Mouse (Mus musculus) liver, embryonic 11.5 days (tissue): ENCODE results near the gene Galnt10. TPM values are rescaled to one million over a fixed set of nuclear protein-coding genes. Genes with fewer than 3 reads are reported as not detected.

Experiments
- ATAC-seq: fragments of 200-750 bp; cut with Nextera tagmentation; replicated peaks from 2 replicates; pipeline ENCODE4 v1.8.0; 2017; ENCODE audit warnings: moderate number of reproducible peaks, mild to moderate bottlenecking, moderate TSS enrichment, moderate library complexity; ENCODE audit not compliant: low FRiP score
- DNase-seq: peaks from one replicate; pipeline ENCODE4 v3.0.0-alpha.2; 2017; ENCODE audit warnings: low spot score
- H3K27ac ChIP-seq: fragments of 300-500 bp; sonication (generic); 2 replicates; pipeline ENCODE4 v1.5.1; 2014; ENCODE audit warnings: mild to moderate bottlenecking, low read depth, low read length, control low read depth
- H3K27me3 ChIP-seq: fragments of 300-500 bp; sonication (generic); replicated peaks from 2 replicates; pipeline ENCODE4 v1.6.1; 2014; ENCODE audit warnings: low read length, mixed read lengths; ENCODE audit not compliant: control insufficient read depth, insufficient read depth
- H3K36me3 ChIP-seq: fragments of 300-500 bp; sonication (generic); 2 replicates; pipeline ENCODE4 v1.6.1; 2014; ENCODE audit warnings: mild to moderate bottlenecking, low read length, moderate library complexity, mixed read lengths; ENCODE audit not compliant: control insufficient read depth, insufficient read depth
- H3K4me1 ChIP-seq: fragments of 300-500 bp; sonication (generic); replicated peaks from 2 replicates; pipeline ENCODE4 v1.6.1; 2014; ENCODE audit warnings: low read length, mixed read lengths; ENCODE audit not compliant: control insufficient read depth, insufficient read depth
- H3K4me2 ChIP-seq: fragments of 300-500 bp; sonication (generic); 2 replicates; pipeline ENCODE4 v1.6.1; 2014; ENCODE audit warnings: mild to moderate bottlenecking, control low read depth, moderate library complexity
- H3K4me3 ChIP-seq: fragments of 300-500 bp; sonication (generic); 2 replicates; pipeline ENCODE4 v1.5.1; 2014; ENCODE audit warnings: low read depth, low read length, control low read depth
- H3K9ac ChIP-seq: fragments of 300-500 bp; sonication (generic); 2 replicates; pipeline ENCODE4 v1.6.1; 2014; ENCODE audit warnings: low read depth, low read length, control low read depth
- H3K9me3 ChIP-seq: fragments of 300-500 bp; sonication (generic); 2 replicates; pipeline ENCODE4 v1.6.1; 2016; ENCODE audit warnings: low read length, inconsistent platforms, mixed read lengths; ENCODE audit not compliant: control insufficient read depth
- WGBS: fragments of 180-500 bp; shearing (Covaris S2); extraction: QIAGEN DNeasy Blood & Tissue Kit; methylation state at CpG from one replicate; pipeline ENCODE4 v1.1.7; 2014; 5-methylcytosine and 5-hydroxymethylcytosine counted together
- polyA plus RNA-seq: library from polyadenylated mRNA; unstranded; fragments of >200 nt; fragmentation: Nextera tagmentation; extraction: Ambion mirVana; gene quantifications from 2 replicates; pipeline ENCODE4 v1.2.1, GENCODE M21; 2014

Gene Galnt10
- polyA plus RNA-seq, 1 experiment from 2014 or later, result 17.5 TPM

DNA sequence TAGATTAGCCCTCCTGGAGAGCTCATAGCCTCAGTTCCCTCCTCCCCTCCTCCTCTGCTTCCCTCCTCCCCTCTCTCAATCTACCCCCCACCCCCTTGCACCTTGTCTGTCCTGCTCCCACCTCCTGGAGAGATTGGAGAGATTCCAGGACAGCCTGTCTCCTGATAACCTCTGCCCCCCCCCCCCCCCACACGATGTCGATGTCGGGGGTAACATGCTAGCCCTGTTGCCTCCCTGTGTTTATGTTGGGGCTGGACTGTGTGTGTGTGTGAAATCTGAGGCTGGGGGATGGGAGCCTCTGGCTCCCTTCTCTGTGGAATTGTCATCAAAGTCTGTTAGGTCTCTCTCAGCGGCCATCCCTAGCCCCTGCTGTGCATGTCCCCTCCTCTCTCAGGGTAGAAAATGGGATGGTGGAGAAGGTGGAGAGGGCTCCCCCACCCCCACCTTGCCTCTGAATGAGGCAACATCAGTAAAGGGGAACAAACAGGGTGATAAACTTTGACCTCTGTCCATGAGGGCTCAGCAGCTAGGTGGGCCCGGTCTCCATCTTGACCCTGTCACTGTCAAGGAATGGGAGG lies 26.0 kb downstream of the Galnt10 start:
- no peaks in the 10 kb centered on the region for H3K36me3 ChIP-seq
- DNase-seq (no peak), ATAC-seq (peak; percentile 63)
- no peak overlapping the region for H3K9ac ChIP-seq
- no peak overlapping the region for H3K4me2 ChIP-seq
- WGBS, result 21% methylated on average over 5 of the region's 5 CpGs
- peak overlapping the region; percentile 8 for H3K27ac ChIP-seq
- H3K4me3 ChIP-seq, result no peak overlapping the region
- peaks cover 10% of the 10 kb centered on the region for H3K4me1 ChIP-seq
- no peaks in the 10 kb centered on the region for H3K27me3 ChIP-seq
- H3K9me3 ChIP-seq, result no peaks in the 10 kb centered on the region

- H3K9ac ChIP-seq, result no peak overlapping the region
- H3K36me3 ChIP-seq, result no peaks in the 10 kb centered on the region
- WGBS, result 55% methylated on average over 10 of the region's 10 CpGs
- ATAC-seq (0 out of 2 replicates have a peak, but pooled peaks have one; percentile 46), DNase-seq (no peak)
- H3K27ac ChIP-seq, result peak overlapping the region; percentile 8; the same call in 1 of the 2 replicates
- no peaks in the 10 kb centered on the region for H3K27me3 ChIP-seq
- peaks cover 10% of the 10 kb centered on the region for H3K4me1 ChIP-seq
- no peak overlapping the region for H3K4me3 ChIP-seq
- no peaks in the 10 kb centered on the region for H3K9me3 ChIP-seq
- H3K4me2 ChIP-seq, result no peak overlapping the region
Observed at GRCm38 (mm10) chr11:57671797-57672196, 26.6 kb downstream of the Galnt10 start.

DNA sequence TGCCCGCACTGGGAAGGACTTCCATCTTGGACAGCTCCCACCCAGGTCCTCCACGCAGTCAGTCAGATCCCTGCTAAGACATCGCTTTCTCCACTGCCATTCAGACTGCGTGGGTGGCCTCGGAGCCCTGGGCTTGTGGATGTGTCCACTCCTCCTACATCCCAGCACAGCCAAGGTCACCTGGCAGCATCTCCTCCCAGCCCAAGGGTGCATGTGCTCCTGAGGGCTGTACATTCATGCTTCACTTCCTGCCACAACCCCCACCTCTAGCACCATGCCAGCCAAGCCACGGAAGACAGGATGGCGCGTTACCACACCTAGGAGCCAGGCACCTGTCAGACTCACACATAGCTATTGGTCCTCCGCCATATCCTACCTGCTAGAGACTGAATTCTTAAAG lies 27.8 kb downstream of the Galnt10 start:
- no peak overlapping the region for H3K4me3 ChIP-seq
- no peak overlapping the region for H3K4me2 ChIP-seq
- no peak overlapping the region for H3K9ac ChIP-seq
- DNase-seq (no peak), ATAC-seq (no peak)
- WGBS, result 85% methylated on average over 9 of the region's 9 CpGs
- H3K9me3 ChIP-seq, result no peaks in the 10 kb centered on the region
- H3K36me3 ChIP-seq, result no peaks in the 10 kb centered on the region
- H3K27me3 ChIP-seq, result no peaks in the 10 kb centered on the region
- peaks cover 17% of the 10 kb centered on the region for H3K4me1 ChIP-seq
- H3K27ac ChIP-seq, result no peak overlapping the region; the same call in 1 of the 2 replicates

DNA sequence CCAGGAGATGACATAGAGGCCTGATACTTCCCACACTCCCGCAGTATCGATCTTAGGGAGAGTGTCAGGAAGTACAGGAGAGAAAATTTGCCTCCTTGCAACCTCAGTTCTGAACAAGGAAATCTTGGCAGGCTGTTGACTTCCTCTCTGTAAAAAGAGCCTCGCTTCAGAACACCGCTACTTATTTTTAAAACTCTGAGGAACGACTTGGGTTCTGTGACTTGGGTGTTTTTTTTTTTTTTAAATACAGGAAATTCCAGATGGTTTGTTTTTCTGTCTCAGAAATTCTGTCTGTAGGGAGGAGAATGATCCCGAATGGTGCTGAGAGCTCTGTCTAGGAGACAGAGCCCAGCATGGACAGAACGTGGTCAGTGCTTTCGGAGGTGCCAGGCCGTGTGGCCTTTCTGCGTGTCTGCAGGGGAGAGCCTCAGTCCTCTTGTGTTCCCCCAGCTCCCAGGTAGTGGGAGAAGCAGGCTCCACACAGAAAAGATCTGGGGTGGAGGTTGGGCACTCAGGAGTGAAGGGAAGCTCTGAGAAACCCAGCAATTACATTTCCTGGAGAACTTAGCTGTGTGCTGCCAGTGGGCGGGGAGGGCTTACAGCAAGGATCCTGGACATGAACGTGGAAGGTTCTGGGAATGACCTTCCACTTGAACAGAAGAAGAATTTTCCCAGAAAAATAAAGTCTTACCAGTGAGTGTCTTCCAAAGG lies 28.9 kb downstream of the Galnt10 start:
- Histone ChIP-seq H3K27me3 (no peaks in the 10 kb centered on the region), H3K4me1 (peaks cover 17% of the 10 kb centered on the region), H3K9me3 (no peaks in the 10 kb centered on the region), H3K4me2 (no peak overlapping the region), H3K9ac (no peak overlapping the region), H3K4me3 (no peak overlapping the region), H3K27ac (peak overlapping the region; percentile 39; the same call in 1 of the 2 replicates), H3K36me3 (no peaks in the 10 kb centered on the region)
- 51% methylated on average over 12 of the region's 12 CpGs for WGBS
- ATAC-seq, result no peak
- DNase-seq, result no peak

DNA sequence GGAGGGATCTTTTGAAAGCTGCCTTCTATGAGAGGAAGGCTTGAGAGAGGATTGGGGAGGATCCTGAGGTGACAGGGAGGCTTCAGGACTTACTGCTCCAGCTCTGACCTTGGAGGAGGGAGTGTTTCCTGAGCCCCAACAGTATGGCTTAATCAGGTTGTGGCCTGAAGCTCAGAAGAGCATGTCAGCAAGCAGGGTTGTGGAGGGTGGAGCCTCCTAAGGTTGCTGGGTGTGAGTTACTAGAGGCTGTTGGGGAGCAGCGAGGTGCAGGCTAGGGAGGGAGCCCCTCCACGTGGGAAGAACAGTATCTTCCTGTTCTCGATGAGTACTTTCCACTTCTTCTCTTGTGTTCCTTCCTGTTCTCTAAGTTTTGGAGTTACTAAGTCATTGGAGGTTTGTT lies 32.0 kb downstream of the Galnt10 start:
- Histone ChIP-seq H3K27ac (no peak overlapping the region), H3K9ac (no peak overlapping the region), H3K4me1 (peaks cover 18% of the 10 kb centered on the region), H3K9me3 (no peaks in the 10 kb centered on the region), H3K4me2 (no peak overlapping the region), H3K4me3 (no peak overlapping the region), H3K27me3 (no peaks in the 10 kb centered on the region), H3K36me3 (no peaks in the 10 kb centered on the region)
- 34% methylated on average over 3 of the region's 3 CpGs for WGBS
- ATAC-seq (no peak; the same call in 1 of the 2 replicates), DNase-seq (no peak)

GRCm38 (mm10) chr11:57682589-57682988 lies 37.3 kb downstream of the Galnt10 start:
- H3K36me3 ChIP-seq, result no peaks in the 10 kb centered on the region

DNA sequence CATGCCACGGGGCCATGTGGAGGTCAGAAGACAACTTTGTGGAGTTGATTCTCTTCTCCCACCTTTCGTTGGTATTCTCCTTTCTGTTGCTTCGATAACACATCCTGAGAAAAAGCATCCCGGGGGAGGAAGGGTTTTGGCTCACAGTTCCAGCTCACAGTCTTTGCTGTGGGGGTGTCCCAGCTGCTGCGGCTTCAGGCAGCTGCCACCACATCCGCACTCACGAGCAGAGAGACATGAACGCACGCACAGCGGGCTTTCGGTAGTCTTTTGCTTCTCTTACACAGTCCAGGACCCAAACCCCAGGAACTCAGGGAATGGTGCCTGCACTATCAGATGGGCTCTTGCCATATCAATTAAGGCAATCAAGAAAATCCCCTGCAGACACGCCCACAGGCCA lies 37.9 kb downstream of the Galnt10 start:
- peaks cover 51% of the 10 kb centered on the region for H3K4me1 ChIP-seq
- no peak overlapping the region for H3K9ac ChIP-seq
- H3K4me2 ChIP-seq, result no peak overlapping the region
- no peaks in the 10 kb centered on the region for H3K36me3 ChIP-seq
- H3K27me3 ChIP-seq, result no peaks in the 10 kb centered on the region
- H3K9me3 ChIP-seq, result no peaks in the 10 kb centered on the region
- ATAC-seq (no peak), DNase-seq (no peak)
- no peak overlapping the region for H3K4me3 ChIP-seq
- no peak overlapping the region for H3K27ac ChIP-seq
- 80% methylated on average over 12 of the region's 12 CpGs for WGBS

More at GRCm38 (mm10) chr11:57682589-57682988, 37.3 kb downstream of the Galnt10 start:
- ATAC-seq (no peak), DNase-seq (no peak)
- Histone ChIP-seq H3K9ac (no peak overlapping the region), H3K4me3 (no peak overlapping the region), H3K27ac (no peak overlapping the region), H3K4me2 (no peak overlapping the region), H3K4me1 (peaks cover 45% of the 10 kb centered on the region), H3K27me3 (no peaks in the 10 kb centered on the region), H3K9me3 (no peaks in the 10 kb centered on the region)
- WGBS, result 67% methylated on average over 7 of the region's 7 CpGs

DNA sequence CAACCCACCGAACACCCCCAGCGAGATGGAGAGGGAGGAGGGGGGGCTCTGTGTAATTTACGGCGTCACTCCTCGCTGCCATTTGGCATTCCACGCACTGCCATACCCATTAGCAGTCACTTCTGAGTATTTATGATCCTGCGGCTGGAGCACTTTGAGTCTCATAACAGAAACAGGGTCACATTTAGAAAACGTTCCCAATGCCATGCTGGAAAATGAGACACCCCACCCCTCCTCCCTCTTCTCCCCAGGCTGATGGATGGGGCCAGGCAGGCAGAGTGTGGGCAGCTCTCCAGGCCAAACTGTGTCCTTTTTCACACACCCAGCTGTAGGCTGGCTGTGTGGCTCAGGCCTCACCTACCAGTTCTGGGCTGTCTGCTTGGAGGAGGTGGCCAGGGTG lies 38.7 kb downstream of the Galnt10 start:
- H3K4me2 ChIP-seq, result no peak overlapping the region
- 59% methylated on average over 8 of the region's 8 CpGs for WGBS
- ATAC-seq, result no peak
- H3K9me3 ChIP-seq, result no peaks in the 10 kb centered on the region
- H3K4me3 ChIP-seq, result no peak overlapping the region
- H3K4me1 ChIP-seq, result peaks cover 59% of the 10 kb centered on the region
- no peak for DNase-seq
- H3K9ac ChIP-seq, result no peak overlapping the region
- no peak overlapping the region for H3K27ac ChIP-seq
- H3K27me3 ChIP-seq, result no peaks in the 10 kb centered on the region
- H3K36me3 ChIP-seq, result no peaks in the 10 kb centered on the region

DNA sequence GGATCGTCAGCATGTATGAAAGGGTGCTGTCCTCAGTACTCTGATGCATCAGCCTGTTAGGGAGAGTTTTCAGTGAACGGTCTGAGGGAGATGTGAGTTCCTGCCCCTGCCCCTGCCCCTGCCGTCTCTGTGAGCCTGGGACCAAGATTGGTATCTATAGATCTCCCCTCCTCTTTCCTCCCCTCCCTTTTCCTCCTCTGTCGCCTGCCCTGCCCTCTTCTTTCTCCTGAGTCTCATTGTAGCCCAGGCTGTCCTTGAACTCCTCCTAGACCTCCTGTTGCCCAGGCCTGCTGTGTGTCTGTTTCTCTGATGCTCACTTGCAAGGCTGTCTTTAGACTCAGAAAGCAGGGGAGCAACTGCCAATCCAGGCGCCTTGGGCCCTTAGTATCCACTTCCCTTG lies 39.6 kb downstream of the Galnt10 start:
- Histone ChIP-seq H3K9me3 (no peaks in the 10 kb centered on the region), H3K4me3 (no peak overlapping the region), H3K36me3 (no peaks in the 10 kb centered on the region), H3K9ac (no peak overlapping the region), H3K4me2 (no peak overlapping the region), H3K27me3 (no peaks in the 10 kb centered on the region), H3K4me1 (peaks cover 60% of the 10 kb centered on the region), H3K27ac (no peak overlapping the region)
- WGBS, result 30% methylated on average over 5 of the region's 5 CpGs
- ATAC-seq (no peak), DNase-seq (no peak)
